Mouse (Mus musculus): Measurements from ENCODE around the gene Olfr974.
"Not testable (repeated sequence)": the region's sequence is repeated elsewhere in the genome, so short reads cannot be mapped to it uniquely, and the experiment has no call there.

DNA sequence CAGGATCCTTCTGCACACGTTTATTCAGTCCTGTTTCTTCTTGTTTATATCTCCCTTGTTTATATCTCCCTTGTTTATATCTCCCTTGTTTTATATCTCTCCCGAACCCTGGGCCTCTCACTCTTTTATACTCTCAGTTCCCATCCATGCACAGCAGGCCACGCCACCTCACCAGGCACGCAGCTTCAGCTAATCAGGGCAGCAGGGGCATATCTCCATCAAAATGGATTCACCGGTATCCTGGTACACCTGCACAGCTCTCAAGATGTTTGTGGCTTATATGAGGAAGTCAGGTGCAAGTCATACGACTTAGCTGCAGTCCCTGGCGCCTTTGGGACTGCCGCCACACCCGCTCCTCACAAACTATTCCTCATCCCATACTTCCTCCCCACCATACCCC is 23.7 kb downstream of the Olfr974 start, which contains the start of gene Olfr976:
- TF ChIP-seq CTCF (IDR thresholded peaks at IDR 0.05; ENCODE audit: low read depth, low read length); POLR2A (IDR thresholded peaks at IDR 0.05; ENCODE audit: extremely low read depth, insufficient read depth, low read length): not testable (repeated sequence)
